Mouse (Mus musculus) C2C12 (cell line): ENCODE data around the gene Polr2e.

Experiments
- CTCF ChIP-seq: IDR thresholded peaks from one replicate; pipeline ENCODE4 v1.5.1; 2011; ENCODE audit not compliant: control insufficient read depth, insufficient read depth, insufficient read length
- FOSL1 ChIP-seq: IDR thresholded peaks from one replicate; pipeline ENCODE4 v1.8.0; 2011; ENCODE audit warnings: mild to moderate bottlenecking, low read length; ENCODE audit not compliant: poor library complexity, insufficient read depth, severe bottlenecking
- MYOD1 ChIP-seq: IDR thresholded peaks from one replicate; pipeline ENCODE4 v1.6.1; 2011; ENCODE audit warnings: low read depth; ENCODE audit not compliant: control insufficient read depth, insufficient read length
- USF1 ChIP-seq: IDR thresholded peaks from one replicate; pipeline ENCODE4 v1.6.1; 2011; ENCODE audit warnings: low read depth, mild to moderate bottlenecking, control low read depth, moderate library complexity

GRCm38 (mm10) chr10:80035686-80036085 lies 3.9 kb downstream of the Polr2e start:
- no peak for TF ChIP-seq CTCF
- TF ChIP-seq USF1: no peak
- TF ChIP-seq FOSL1: no peak
- TF ChIP-seq MYOD1: no peak
